Mouse (Mus musculus): ENCODE data around the gene Bag6. TPM values are rescaled to one million over a fixed set of nuclear protein-coding genes. Genes with fewer than 3 reads are reported as not detected.

Gene Bag6
- total RNA-seq, 4 experiments from 2014 or later: 354 to 477 (median 417) TPM

DNA sequence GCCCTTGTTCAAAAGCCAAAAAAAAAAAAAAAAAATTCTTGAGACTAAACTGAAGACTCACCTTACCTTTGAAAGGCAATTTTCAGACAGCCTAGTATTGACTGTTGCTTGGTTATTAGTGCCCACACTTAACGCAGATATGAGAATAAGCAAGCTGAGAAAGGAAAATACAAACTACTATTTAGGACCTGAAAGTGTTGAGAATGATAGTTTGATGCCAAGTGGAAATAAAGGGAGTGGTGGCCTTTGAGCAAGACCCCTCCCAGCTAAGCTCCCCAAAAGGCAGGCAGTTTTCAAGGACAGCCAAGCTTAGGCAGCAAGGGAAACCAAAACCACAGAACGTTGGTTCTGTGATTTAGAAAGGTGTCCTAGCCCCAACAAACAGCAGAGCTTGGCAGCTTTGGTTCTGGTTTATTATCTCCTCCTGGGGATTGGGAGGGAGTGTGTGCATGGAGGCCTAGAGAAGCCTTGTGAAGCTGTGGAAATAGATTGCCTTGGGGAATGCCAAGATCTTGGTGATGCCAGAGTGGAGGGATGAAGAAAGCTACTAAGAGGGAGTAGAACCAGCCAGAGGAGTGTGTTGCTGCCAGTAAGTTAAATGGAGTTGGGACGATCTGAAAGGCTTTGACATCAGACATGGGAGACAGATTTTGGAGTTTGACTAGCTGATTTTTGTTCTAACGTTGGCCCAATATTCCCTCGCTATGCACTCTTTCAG lies 13.1 kb downstream of the Bag6 start:
- no peak for DNase-seq

DNA sequence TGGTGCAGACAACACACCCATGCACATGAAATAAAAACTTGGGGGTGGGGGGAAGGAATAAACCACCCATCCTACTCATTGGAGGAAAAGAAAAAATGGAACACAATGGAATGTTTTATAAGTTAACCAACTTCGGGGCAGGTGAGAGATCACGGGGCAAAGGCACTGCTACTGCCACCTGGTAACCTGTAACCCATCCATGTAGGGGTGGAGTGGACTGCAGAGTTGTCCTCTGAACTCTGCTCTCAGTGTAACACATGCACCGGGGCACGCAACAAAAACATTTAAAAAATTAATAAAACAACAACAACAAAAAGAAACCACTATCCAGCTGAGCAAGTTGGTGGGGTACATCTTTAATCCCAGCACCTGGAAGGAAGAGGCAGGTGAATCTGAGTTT lies 17.1 kb downstream of the Bag6 start:
- no peak for DNase-seq

DNA sequence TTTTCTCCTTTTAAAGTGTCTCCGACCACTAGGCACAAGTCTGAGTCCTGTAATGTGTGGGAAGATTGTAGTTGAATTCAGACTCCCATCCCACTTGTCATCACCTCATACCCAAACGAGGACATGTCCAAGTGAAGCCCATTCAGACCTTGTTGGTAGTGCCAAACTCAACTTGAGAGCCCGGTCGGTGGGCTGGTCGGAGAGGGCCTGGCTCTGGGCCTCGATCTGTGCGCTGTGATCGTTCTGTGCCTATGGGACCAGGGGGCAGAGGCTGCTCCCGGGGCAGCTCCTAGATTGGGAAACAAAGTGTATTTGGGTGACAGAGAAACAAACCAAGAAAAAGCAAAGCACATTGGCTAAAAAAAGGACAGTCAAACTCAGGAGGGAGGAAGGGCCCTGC lies 18.1 kb downstream of the Bag6 start:
- DNase-seq: no peak

GRCm38 (mm10) chr17:35153931-35154330 lies 19.0 kb downstream of the Bag6 start:
- no peak for DNase-seq

DNA sequence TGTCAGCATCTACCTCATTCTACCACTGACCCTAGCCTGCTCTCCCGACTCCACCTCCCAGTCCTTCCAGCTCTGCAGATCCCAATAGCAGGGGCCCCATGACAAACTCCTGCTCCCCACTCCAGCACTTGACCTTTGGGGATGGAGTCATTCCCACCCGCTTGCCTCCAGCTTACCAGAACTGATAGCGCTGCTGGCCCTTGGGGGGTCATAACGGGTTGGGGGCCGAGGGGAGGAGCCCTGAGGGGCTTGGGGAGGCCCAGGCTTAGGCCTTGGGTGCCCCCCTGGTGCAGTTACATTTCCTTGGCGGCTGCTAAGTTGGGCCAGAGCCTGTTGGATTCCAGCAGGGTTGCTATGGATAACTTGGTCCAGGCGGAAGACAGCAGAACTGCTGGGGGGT lies 19.6 kb downstream of the Bag6 start:
- no peak for DNase-seq

- no peak for DNase-seq
Observed at GRCm38 (mm10) chr17:35155451-35155850, 20.5 kb downstream of the Bag6 start.

DNA sequence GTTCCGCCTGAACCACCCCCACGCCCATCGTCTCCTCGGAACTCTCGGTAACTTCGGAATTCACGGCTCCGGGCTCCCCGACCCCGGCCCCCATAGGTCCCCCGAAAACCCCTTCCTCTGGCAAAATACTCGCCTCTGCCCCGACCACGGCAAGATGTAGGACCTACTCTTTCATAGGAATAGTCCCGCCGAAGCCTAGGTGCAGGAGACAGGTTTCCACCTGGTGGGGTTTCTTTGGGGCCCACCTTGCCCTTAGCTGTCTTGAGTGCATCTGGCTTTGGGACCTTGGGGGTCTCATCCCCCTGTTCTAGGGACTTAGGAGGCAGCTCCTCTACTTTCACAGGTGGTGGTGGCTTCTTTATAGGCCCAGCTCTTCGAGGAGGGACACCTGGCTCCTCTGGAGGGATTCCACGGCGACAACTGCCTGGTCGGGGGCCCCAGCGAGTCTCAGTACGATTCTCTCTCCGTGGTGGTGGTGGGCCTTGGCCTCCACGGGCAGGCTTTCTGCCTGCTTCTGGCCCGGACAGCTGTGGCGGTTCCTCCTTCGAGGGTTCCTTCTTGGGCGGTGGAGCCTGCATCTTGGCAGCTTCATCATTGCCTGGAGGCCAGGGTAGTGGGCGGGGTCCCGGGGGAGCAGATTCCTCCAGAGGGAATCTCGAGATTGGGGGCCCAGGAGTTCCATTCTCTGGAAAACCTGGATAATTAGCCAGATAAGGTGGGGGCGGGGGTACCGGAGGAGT lies 21.7 kb downstream of the Bag6 start:
- DNase-seq: no peak

- DNase-seq: no peak
Observed at GRCm38 (mm10) chr17:35157254-35157653, 22.3 kb downstream of the Bag6 start.

- no peak for DNase-seq
Observed at GRCm38 (mm10) chr17:35157661-35158175, 22.7 kb downstream of the Bag6 start.

DNA sequence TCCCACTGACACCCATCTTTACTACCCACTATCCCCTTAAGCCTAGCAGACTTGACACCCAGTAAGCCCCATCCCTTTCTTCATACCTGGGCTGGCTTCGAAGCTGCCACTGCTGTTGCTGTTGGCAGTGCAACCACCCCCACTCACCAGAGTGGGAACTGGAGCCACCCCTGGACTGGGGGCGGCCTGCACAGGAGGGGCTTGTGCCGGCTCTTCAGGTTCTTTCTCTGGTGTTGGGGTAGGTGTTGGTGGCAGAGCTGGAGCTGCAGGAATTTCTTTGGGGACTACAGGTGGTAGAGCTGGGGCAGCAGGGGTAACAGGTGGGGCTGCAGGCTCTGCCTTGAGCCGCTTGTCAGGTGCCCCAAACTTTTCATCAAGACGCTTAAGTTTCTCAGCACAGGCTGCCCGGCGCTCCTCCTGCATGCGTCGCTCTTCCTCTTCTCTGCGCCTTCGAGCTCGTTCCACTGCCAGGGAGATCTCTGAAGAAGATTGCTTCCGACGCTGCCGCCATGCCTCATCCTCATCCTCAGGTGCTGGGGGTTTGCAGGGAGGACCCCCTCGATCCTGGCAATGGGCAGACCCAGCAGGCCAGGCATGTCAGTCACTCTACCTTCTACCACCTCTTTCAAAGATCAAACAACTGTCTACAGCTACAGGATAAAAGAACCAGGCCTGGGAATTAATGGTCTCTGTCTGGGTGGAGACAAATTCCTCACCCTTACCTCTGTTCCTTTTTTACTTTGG lies 24.0 kb downstream of the Bag6 start:
- no peak for DNase-seq

DNA sequence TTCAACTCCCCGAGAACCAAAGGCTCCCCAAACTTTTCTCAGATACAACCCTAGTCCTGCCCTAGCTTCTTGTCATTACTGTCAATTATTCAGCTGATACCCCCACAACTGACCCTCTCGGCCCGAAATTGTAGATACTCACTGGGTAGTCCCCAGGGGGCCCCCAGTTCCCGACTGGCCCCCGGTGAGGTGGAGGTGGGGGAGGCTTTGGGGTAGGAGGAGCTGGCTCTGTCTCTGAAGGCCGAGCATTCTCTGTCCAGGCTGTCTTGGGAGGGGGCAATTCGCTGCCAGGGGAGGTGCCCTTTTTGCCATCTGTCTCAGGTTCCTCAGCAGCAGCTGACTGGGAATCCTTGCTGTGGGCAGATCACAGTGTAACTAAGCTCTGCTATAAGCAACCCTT lies 24.7 kb downstream of the Bag6 start:
- DNase-seq: no peak

DNA sequence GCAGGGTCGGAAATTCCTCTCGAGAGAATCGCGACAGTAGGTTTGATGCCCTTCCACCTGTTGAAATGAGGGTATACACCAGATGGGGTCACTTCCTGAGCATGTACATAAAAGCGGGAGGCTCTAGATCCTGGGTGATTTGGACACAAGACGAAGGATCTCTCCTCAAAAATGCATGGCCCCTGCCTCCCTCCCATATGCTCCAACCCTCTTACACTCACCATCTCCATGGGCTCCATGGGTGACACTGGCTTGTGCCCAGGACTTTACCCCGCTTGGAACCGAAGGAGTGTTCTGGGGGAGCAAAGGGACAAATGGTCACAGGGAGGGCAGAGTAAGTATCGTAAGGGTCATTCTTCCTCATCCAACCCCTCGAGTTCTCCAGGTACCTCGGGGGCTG lies 26.4 kb downstream of the Bag6 start:
- DNase-seq: no peak

DNA sequence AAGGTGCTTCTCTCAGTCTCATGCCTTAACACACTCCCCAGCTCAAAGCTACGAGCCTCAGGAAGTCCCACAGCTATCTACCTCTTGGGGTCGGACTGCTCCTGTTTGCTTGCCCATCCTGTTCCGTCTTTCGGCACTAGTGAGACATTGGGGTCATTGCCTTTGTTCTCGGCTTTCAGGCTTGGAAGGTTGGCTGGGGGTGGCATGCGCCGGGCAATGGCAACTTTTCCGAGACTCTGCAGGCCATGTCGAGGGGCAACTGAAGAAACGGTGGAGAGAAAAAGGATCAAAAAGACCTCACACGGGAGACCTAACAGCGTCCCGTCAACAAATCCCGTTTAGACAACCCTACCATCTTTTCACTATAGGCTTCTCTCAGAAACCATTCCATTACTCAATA lies 27.1 kb downstream of the Bag6 start:
- no peak for DNase-seq

DNA sequence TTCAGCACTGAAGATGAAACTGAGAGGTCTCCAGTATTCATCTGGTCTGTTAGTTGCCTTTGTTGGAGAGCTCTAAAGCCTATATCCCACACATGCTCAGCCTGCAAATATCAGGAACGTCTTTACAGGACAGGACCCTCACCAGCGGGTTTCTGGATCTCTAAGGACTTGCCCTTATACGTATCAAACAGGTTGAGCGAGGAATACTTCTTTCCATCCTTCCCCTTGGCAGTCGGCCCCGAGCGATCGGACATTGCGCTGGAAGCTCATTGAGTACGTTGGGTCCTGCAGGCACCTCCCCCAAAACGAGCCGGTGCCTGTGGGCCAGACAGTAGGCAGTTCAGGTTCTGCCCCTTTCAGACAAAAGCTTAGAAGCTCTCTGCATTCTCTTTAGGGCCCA lies 27.8 kb downstream of the Bag6 start:
- DNase-seq: no peak

- DNase-seq: no peak
Observed at GRCm38 (mm10) chr17:35163326-35164081, 28.5 kb downstream of the Bag6 start.

- no peak for DNase-seq
Observed at GRCm38 (mm10) chr17:35164218-35164567, 29.2 kb downstream of the Bag6 start.

DNA sequence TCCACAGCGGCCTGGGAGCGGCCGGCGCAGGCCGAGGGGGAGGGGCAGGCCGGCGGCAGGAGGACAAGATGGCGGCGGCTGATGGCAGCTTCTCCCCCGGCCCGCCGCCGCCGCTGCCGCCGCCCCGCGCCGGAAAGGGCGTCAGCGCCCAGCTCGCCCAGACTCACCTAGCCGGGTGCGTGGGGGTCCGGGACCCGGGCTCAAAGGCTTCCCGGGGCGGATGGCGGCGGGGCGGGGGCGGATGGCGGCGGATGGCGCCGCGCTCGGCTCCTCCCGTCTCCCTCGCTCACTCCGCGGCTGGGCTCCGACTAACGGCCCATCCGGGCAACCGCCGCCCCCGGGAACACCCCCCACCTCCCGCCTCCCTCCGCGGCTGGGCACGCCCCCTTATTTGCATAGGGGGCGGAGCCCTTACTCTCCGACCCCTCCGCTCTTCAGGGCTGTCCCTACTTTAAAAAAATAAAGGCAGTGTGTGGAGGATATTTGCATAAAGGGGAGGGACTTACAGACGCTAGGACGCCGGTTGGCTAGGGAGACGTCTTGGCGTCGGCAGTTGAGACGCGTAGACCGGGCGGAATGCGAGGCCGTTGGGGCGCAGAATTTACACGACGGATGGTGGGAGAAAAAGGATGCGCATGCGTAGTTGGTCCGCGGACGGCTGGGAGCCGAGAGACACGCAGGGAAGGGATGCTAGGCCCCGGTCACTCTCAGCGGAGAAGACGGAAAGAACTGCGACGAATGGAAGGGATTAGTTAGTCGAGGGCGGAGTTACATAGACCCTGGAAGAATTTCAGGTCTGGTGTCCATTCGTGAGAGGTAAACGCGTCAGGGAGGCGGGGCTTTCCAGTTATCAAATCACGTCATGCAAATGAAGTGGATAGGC lies 29.8 kb downstream of the Bag6 start, which contains the start of gene Prrc2a:
Gene Prrc2a (minus strand): TSS at position 330 of the 883 bp plus-strand sequence.
- DNase-seq: peak; percentile 99

DNA sequence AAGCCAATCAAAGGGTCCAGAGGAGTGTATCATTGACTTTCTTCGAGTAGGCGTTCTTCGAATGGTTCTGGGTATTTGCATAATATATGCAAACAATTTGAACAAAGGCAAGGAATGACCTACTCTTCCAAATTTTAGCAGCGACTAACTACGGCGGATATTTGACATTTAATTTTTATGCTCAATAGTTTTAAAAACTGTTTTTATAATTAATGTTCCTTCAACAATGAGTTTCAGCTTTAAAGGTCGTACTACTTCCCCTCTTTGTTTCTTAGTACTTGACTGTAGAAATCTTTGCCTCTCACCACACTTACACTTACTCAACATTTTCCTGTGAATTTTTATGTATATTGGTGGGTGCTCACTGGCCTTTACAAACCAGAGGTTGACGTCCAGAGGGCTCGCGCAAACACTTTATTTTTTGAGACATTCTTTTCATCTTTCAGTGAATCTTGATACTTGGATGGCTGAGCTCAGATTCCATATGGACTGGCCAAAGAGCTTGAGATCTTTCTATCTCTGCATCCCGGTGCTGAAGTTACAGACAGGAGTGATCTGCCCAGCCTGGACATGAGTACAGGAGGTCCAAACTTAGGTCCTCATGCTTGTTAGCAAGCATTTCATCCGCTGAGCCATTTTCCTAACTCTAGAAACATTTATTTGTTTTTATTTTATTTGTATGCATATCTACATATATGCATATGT lies 30.6 kb downstream of the Bag6 start:
- no peak for DNase-seq

GRCm38 (mm10) chr17:35166352-35167035 lies 31.5 kb downstream of the Bag6 start:
- DNase-seq: no peak

DNA sequence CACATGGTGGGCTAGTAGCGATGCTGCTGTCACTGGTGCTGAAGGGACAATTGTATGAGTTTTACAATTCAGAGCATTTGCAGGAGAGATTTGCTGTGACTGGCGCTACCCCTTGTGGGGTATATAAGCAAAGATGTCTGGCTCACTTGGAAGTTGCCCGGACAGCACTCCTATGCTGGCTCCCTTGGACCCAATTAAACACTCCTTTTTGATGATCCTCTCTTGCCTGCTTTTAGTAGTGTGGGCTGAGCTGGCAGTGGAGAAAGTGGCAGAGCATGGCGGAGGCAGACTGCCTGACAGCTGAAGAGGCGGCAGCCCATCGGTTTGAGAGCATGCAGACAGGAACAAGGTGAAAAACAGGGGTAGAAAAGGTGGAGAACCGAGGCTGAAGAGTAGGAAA lies 32.8 kb downstream of the Bag6 start:
- no peak for DNase-seq
